Mouse (Mus musculus) neural tube, embryonic 11.5 days (tissue): Measurements from ENCODE around the gene Fam49a. TPM values are rescaled to one million over a fixed set of nuclear protein-coding genes. Genes with fewer than 3 reads are reported as not detected.

ENCODE experiments used
- ATAC-seq: fragments of 200-750 bp; cut with Nextera tagmentation; 2 replicates; pipeline ENCODE4 v1.8.0; 2017; ENCODE audit warnings: moderate number of reproducible peaks, mild to moderate bottlenecking, moderate TSS enrichment, moderate library complexity; ENCODE audit not compliant: insufficient read depth, low FRiP score, low TSS enrichment
- DNase-seq: peaks from one replicate; pipeline ENCODE4 v3.0.0-alpha.2; 2015; ENCODE audit warnings: low spot score
- H3K27ac ChIP-seq: fragments of 300-500 bp; sonication (generic); 2 replicates; pipeline ENCODE4 v1.5.1; 2014; ENCODE audit warnings: low read depth, mild to moderate bottlenecking, low read length
- H3K27me3 ChIP-seq: fragments of 300-500 bp; sonication (generic); 2 replicates; pipeline ENCODE4 v1.6.1; 2014; ENCODE audit warnings: mild to moderate bottlenecking, low read length, mixed read lengths; ENCODE audit not compliant: control insufficient read depth, insufficient read depth
- H3K36me3 ChIP-seq: fragments of 300-500 bp; sonication (generic); 2 replicates; pipeline ENCODE4 v1.6.1; 2014; ENCODE audit warnings: mild to moderate bottlenecking, low read length, moderate library complexity, mixed read lengths; ENCODE audit not compliant: control insufficient read depth, insufficient read depth
- H3K4me1 ChIP-seq: fragments of 300-500 bp; sonication (generic); 2 replicates; pipeline ENCODE4 v1.6.1; 2014; ENCODE audit warnings: low read length, mixed read lengths; ENCODE audit not compliant: control insufficient read depth, insufficient read depth
- H3K4me2 ChIP-seq: fragments of 300-500 bp; sonication (generic); 2 replicates; pipeline ENCODE4 v1.6.1; 2014; ENCODE audit warnings: low read depth, mild to moderate bottlenecking, moderate library complexity
- H3K4me3 ChIP-seq: fragments of 300-500 bp; sonication (generic); 2 replicates; pipeline ENCODE4 v1.5.1; 2014; ENCODE audit warnings: low read depth, low read length
- H3K9ac ChIP-seq: fragments of 300-500 bp; sonication (generic); 2 replicates; pipeline ENCODE4 v1.6.1; 2014; ENCODE audit warnings: mild to moderate bottlenecking, low read length
- H3K9me3 ChIP-seq: fragments of 300-500 bp; sonication (generic); 2 replicates; pipeline ENCODE4 v1.6.1; 2016; ENCODE audit warnings: low read length; ENCODE audit not compliant: control insufficient read depth
- WGBS: fragments of 180-500 bp; shearing (Covaris S2); extraction: QIAGEN DNeasy Blood & Tissue Kit; methylation state at CpG from one replicate; pipeline ENCODE4 v1.1.7; 2014; 5-methylcytosine and 5-hydroxymethylcytosine counted together
- polyA plus RNA-seq: library from polyadenylated mRNA; unstranded; fragments of >200 nt; fragmentation: Nextera tagmentation; extraction: Ambion mirVana; gene quantifications from 2 replicates; pipeline ENCODE4 v1.2.1, GENCODE M21; 2014

The Fam49a gene
- polyA plus RNA-seq, 1 experiment from 2014 or later, result 34.4 TPM

DNA sequence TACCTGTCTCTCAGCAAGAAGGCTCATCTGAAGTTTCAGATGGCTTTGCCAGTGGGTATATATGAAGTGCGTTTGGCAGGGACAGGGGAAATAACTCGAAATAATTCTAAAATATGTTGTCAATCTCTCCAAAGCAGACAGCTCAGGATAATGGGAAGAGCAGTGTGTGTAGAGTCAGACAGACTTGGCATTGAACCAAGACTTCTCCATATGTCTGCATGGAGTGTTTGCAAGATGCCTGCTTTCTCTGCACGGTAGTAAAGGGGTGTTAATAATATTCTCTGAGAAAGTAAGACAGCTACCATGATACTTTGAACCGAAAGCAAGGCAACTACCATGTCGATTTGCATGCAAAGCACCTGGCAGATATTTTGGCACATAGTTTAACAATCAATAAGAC, 147.1 kb downstream of the Fam49a start:
- Histone ChIP-seq H3K9me3 (no peaks in the 10 kb centered on the region), H3K4me1 (no peaks in the 10 kb centered on the region), H3K9ac (no peak overlapping the region), H3K4me2 (no peak overlapping the region), H3K4me3 (no peak overlapping the region), H3K27ac (no peak overlapping the region), H3K27me3 (no peaks in the 10 kb centered on the region), H3K36me3 (no peaks in the 10 kb centered on the region)
- DNase-seq (no peak), ATAC-seq (no peak)
- WGBS, result 90% methylated on average over 5 of the region's 5 CpGs

DNA sequence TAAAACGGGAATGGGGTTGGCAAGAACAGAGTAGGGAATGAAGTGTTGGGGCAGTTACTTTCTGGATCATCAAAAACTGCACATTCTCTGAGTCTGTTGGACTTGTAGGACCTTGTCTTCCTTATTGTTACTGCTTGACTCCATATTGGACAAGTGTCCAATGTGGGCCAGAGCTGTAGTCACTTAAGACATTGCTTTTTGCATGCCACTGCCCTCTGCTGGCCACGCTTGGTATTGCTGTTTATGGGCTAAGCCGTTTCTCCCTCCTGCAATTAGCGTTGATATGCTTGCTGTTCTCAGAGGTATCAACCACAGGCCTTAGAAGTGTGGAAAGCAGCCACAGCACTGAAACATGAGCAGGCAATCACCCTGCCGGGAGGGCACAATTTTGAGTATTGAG, 150.7 kb downstream of the Fam49a start:
- Histone ChIP-seq H3K4me2 (no peak overlapping the region), H3K4me1 (no peaks in the 10 kb centered on the region), H3K4me3 (no peak overlapping the region), H3K36me3 (no peaks in the 10 kb centered on the region), H3K27me3 (no peaks in the 10 kb centered on the region), H3K9me3 (no peaks in the 10 kb centered on the region), H3K9ac (no peak overlapping the region), H3K27ac (no peak overlapping the region)
- DNase-seq (peak; percentile 82), ATAC-seq (peak; percentile 45; the same call in 1 of the 2 replicates)
- 37% methylated on average over 5 of the region's 5 CpGs for WGBS

DNA sequence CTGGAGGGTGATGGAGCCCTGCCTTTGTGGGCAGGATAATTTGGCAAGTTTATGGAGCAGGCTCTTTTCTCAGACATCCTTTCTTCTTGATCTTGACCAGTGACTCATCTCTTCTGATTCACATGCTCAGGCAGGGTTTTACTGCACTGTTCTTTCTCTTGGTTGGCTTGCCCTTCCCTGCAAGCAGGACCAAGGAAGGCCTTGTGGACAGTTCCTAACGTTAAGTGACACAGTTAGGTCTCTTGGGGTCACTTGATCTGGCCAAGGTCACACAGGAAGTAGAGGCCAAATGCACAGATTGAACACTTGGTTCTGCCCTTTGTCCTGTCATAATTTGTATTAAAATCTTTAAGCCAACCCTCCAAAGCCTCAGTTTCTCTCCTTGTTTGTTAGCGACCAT, 158.5 kb downstream of the Fam49a start:
- ATAC-seq, result peak; percentile 8; the same call in 1 of the 2 replicates
- no peaks in the 10 kb centered on the region for H3K36me3 ChIP-seq
- H3K9me3 ChIP-seq, result no peaks in the 10 kb centered on the region
- no peak overlapping the region for H3K4me2 ChIP-seq
- H3K27me3 ChIP-seq, result no peaks in the 10 kb centered on the region
- H3K4me1 ChIP-seq, result no peaks in the 10 kb centered on the region
- H3K4me3 ChIP-seq, result no peak overlapping the region
- WGBS, result 5% methylated on average over 2 of the region's 2 CpGs
- no peak for DNase-seq
- H3K27ac ChIP-seq, result no peak overlapping the region
- no peak overlapping the region for H3K9ac ChIP-seq

DNA sequence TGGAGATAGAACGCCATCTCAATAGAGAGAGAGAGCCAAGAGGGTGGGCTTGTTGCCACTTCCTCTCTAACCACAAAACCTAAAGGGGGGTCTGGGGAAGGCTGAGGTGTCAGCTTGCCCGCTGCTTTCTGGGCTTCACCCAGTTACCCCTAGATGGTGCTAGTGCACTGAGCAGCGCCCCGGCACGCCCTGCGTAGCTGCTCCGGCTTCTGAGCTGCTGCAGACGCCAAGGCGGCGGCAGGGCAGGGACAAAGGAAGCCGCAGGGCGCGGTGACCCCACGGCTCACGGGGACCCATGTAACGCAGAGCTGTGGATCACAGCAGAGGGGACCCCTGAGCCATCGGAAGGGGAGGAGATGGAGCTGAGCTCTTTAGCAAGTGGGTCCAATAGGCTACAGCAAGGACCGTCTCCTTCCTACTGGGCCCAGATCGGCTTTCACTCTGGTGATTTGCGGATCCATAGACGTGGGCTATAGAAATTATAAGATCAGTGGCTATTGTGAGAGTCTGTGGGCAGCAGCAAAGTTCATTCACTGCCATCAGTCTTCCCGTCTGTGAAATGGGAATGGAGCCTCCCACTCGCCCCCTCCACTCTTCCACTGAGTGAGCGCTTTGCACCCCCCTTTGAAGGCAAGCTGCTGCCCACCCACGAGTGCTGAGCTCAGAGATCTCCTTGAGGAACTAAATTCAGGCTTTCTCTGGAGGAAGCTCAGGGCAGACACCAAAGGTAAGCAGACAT, 159.1 kb downstream of the Fam49a start:
- ATAC-seq, result peak; percentile 96
- Histone ChIP-seq H3K4me2 (peak overlapping the region; percentile 43), H3K9me3 (no peaks in the 10 kb centered on the region), H3K4me3 (peak overlapping the region; percentile 29), H3K9ac (peak overlapping the region; percentile 76), H3K27me3 (no peaks in the 10 kb centered on the region), H3K4me1 (no peaks in the 10 kb centered on the region), H3K36me3 (no peaks in the 10 kb centered on the region), H3K27ac (0 out of 2 replicates have a peak overlapping the region, but pooled peaks have one; percentile 56)
- DNase-seq, result peak; percentile 91
- WGBS, result 13% methylated on average over 25 of the region's 25 CpGs

DNA sequence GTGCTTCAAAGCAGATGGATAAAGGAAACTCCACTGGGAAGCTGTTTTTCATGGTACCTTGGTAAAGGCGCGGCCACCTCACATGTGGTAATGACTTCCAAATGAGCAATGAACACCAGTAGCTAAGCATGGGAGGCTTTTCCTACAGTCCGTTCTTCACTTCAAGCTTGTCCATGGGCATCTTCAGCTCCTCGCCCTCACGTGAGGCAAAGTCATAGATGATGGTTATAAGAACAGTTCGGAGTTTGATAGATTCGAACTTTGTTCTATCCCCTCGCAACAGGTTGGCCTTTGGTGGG, 159.6 kb downstream of the Fam49a start:
- H3K9ac ChIP-seq, result no peak overlapping the region; the same call in 1 of the 2 replicates
- H3K4me2 ChIP-seq, result no peak overlapping the region; the same call in 1 of the 2 replicates
- no peak overlapping the region for H3K4me3 ChIP-seq

DNA sequence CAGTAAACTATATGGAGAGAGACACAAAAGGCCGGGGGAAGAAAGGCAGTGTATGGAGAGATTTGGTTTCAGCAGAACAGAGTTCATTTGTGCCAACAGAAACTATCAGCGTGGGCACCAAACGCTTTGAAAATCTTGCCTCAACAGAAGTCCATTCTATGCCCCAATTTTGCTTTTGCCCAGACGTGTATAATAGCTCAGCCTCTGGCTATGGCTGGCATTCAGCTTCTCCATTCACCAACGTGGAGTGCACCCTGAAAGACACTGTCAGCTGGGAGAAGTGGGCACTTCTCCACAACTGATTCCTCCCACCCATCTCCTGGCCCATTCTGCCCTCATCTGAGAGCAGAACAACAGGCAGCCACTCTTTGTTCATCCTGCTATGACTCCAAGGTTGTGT, 163.2 kb downstream of the Fam49a start:
- Histone ChIP-seq H3K4me1 (no peaks in the 10 kb centered on the region), H3K4me3 (no peak overlapping the region), H3K9ac (no peak overlapping the region), H3K27me3 (no peaks in the 10 kb centered on the region), H3K27ac (no peak overlapping the region), H3K36me3 (no peaks in the 10 kb centered on the region), H3K4me2 (no peak overlapping the region), H3K9me3 (no peaks in the 10 kb centered on the region)
- ATAC-seq (no peak), DNase-seq (no peak)
- 73% methylated on average over 5 of the region's 5 CpGs for WGBS

More for the DNA sequence above, 159.6 kb downstream of the Fam49a start:
- Histone ChIP-seq H3K9me3 (no peaks in the 10 kb centered on the region), H3K4me1 (no peaks in the 10 kb centered on the region), H3K27ac (no peak overlapping the region), H3K27me3 (no peaks in the 10 kb centered on the region), H3K36me3 (no peaks in the 10 kb centered on the region)
- ATAC-seq (no peak), DNase-seq (no peak)
- WGBS, result 95% methylated on average over 8 of the region's 8 CpGs

DNA sequence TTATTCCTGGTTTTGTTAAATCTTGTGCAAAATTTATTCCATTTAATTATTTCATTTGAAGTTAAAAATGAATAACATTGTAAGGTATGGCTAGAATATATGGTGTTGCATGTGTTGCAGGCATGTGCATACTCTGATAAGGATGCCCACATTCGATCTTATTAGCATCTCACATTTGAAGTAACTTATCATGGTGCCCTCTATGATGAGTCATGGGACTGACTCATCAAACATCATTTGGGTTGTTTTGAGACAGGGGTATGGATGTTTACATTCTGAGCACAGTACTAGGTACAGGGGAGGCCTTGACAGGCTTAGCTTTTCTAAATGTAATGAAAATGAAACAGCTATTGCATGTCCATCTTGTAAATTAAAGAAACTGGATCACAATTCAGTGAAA, 165.3 kb downstream of the Fam49a start:
- H3K27ac ChIP-seq, result no peak overlapping the region
- H3K4me3 ChIP-seq, result no peak overlapping the region
- DNase-seq (no peak), ATAC-seq (no peak)
- H3K4me1 ChIP-seq, result no peaks in the 10 kb centered on the region
- no peak overlapping the region for H3K9ac ChIP-seq
- 86% methylated on average over 1 of the region's 1 CpGs for WGBS
- H3K27me3 ChIP-seq, result no peaks in the 10 kb centered on the region
- H3K36me3 ChIP-seq, result no peaks in the 10 kb centered on the region
- no peaks in the 10 kb centered on the region for H3K9me3 ChIP-seq
- no peak overlapping the region for H3K4me2 ChIP-seq

DNA sequence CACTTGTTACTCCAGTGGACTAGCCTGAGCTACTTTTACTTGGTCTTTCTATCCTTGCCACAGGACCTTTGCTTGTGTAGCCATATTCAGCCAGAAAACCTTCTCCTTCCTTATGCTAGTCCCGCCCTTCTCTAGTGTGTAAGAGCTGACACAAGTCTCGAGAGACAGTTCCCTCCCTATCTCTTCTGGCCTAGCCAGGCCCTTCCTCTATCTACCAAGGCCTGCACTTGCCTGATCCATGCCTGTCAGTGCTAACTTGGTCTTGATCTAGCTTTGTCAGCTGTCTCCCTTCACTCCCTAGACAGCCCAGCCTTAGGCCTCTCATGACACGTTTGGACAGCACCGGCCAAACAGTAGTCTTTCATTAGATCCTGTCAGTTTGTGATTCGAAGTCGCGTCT, 166.9 kb downstream of the Fam49a start:
- 89% methylated on average over 7 of the region's 7 CpGs for WGBS
- no peak for ATAC-seq
- H3K9ac ChIP-seq, result no peak overlapping the region

More for the DNA sequence above, 166.9 kb downstream of the Fam49a start:
- Histone ChIP-seq H3K9me3 (no peaks in the 10 kb centered on the region), H3K4me2 (no peak overlapping the region), H3K4me3 (no peak overlapping the region), H3K36me3 (no peaks in the 10 kb centered on the region), H3K4me1 (no peaks in the 10 kb centered on the region), H3K27me3 (no peaks in the 10 kb centered on the region), H3K27ac (no peak overlapping the region)
- no peak for DNase-seq
